Mouse (Mus musculus): ENCODE data around the gene Xxylt1.

Gene Xxylt1

DNA sequence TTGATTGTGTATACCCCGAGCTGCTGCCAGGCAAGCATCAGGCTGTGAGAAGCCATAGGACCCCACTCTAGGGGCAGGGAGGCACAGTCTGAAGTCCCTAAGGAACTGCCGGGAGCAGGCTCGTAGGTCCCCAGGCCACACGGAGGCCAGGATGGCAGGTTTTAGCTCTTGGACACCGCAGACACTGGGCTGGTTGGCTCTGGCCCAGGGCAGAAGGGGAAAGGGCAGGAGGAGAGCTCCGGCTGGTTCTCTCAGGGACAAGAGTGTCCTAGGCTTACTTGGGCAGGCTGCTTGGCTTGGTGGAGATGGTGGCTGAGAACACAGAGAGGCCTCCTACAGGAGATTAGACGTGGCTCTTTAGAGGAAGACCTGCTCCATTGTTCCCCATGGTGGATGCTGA is 162.4 kb downstream of the Xxylt1 start:
- DNase-seq (ENCODE audit: low read depth, low spot score): no peak

DNA sequence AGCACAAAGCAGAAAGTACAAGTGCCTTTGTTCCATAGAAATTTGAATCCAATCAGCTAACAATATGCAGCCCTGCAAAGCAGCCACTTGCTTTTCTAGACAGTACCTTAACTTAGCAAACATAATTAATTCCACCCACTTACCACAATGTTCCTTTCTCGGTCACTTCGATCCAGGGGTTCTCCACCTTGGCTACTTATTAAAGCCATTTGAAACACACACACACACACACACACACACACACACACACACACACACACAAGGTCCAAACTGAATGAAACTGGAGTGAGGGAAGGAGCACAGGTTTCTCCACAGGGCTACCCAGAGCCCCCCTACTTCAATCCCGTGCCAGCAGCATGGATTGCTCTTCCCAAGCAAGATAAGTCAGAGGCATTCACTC is 164.3 kb downstream of the Xxylt1 start:
- no peak for DNase-seq (ENCODE audit: low read depth, low spot score)

DNA sequence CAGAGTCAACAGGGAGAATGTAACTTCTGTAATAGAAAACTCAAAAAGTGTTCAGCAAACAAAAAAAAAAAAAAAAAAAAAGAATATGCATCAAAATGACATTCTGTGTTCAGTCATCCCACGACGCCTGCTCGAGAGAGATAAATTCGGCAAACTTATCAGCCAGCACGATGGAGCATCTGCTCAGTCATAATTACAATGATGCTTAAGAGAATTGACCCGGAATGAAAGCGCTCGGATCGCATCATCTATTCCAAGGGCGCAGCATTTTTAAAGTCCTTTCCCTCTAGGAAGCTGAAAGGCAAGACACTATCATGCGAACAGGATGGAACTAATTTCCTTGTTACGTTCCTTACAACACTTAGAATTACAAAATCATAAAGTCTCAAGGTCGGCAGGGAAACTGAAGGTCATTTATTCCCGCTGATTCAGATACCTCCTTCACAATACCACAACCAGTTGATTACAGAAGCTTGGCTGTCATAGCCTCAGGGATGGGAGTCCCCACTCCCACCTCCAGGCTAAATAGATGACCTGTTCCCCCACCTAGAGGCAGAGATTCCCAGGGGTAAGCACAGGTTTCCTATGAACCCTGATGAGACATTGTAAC is 165.5 kb downstream of the Xxylt1 start:
- no peak for DNase-seq (ENCODE audit: low read depth, low spot score)

Measured in skeletal muscle tissue, adult 2 months (tissue).